8 mouse cellular contexts compared by ENCODE assay signal in the genomic region with DNA sequence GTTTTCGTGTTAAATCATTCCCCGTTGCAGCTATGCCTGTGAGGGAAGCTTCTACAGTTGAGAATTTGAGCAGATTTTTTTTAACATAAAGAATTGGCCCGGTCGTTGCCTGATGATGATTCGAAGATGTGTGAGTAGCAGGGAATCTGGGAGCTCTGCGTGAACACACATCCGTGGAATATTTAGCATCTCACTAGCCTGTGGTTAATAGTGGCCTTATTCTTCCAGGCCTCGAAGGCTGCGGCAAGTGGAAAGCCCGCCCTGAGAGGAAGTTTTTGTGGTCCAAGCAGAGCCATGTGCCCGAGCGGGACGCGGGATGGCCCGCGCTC. TPM values are rescaled to one million over a fixed set of nuclear protein-coding genes. Genes with fewer than 3 reads are reported as not detected.
DNase-seq lines count a peak whose midpoint lies in the region; ATAC-seq and TF ChIP-seq lines count a peak whose summit lies in the region.

No protein-coding gene starts in this region.

- peak overlapping the region; percentile 32 for H3K4me3 ChIP-seq in left cerebral cortex, adult 2 months
- peak overlapping the region; percentile 70 for H3K4me3 ChIP-seq in embryonic facial prominence, embryonic 14.5 days (ENCODE audit: low read depth, low read length)
- H3K4me3 ChIP-seq in intestine, embryonic 15.5 days (replicated peaks): peak overlapping the region; percentile 73
- peak overlapping the region; percentile 72 for H3K4me3 ChIP-seq in neural tube, embryonic 12.5 days

- 2% methylated on average over 16 of the region's 16 CpGs for WGBS in embryonic facial prominence, embryonic 14.5 days
- 2% methylated on average over 16 of the region's 16 CpGs for WGBS in intestine, embryonic 15.5 days
- WGBS in neural tube, embryonic 12.5 days: 4% methylated on average over 16 of the region's 16 CpGs

- DNase-seq in left cerebral cortex, adult 2 months (ENCODE audit: extremely low spot score in 1 of 2, low spot score in 2 of 2): no peak
- no peak for DNase-seq in left cerebral cortex, adult 9 months (ENCODE audit: low spot score in 2 of 2)
- peak; percentile 19 for DNase-seq in embryonic facial prominence, embryonic 14.5 days (ENCODE audit: low spot score)
- no peak for DNase-seq in embryo, embryonic 10 days (ENCODE audit: low spot score)
- DNase-seq in retina, postnatal 1 day: no peak
- DNase-seq in left cerebral cortex, adult 8-10 months (ENCODE audit: low spot score in 2 of 2): no peak

- no peak for TF ChIP-seq CTCF in left cerebral cortex, adult 2 months (IDR thresholded peaks at IDR 0.05)

- H3K27me3 ChIP-seq in embryonic facial prominence, embryonic 14.5 days (replicated peaks; ENCODE audit: control insufficient read depth, insufficient read depth, low read length): peaks cover 50% of the 10 kb centered on the region
- H3K27me3 ChIP-seq in intestine, embryonic 15.5 days (replicated peaks): peaks cover 50% of the 10 kb centered on the region
- H3K27me3 ChIP-seq in neural tube, embryonic 12.5 days (replicated peaks): peaks cover 33% of the 10 kb centered on the region

- peak overlapping the region; percentile 63; the same call in 1 of the 2 replicates for H3K9ac ChIP-seq in embryonic facial prominence, embryonic 14.5 days (ENCODE audit: low read depth, low read length)
- peak overlapping the region; percentile 40 for H3K9ac ChIP-seq in intestine, embryonic 15.5 days
- H3K9ac ChIP-seq in neural tube, embryonic 12.5 days: peak overlapping the region; percentile 65

- H3K36me3 ChIP-seq in embryonic facial prominence, embryonic 14.5 days (ENCODE audit: control insufficient read depth, insufficient read depth, low read length): no peaks in the 10 kb centered on the region
- no peaks in the 10 kb centered on the region for H3K36me3 ChIP-seq in intestine, embryonic 15.5 days
- H3K36me3 ChIP-seq in neural tube, embryonic 12.5 days: no peaks in the 10 kb centered on the region

- peaks cover 9% of the 10 kb centered on the region; the same call in 1 of the 2 replicates for H3K4me1 ChIP-seq in embryonic facial prominence, embryonic 14.5 days (ENCODE audit: control insufficient read depth, insufficient read depth, low read length)
- peaks cover 10% of the 10 kb centered on the region for H3K4me1 ChIP-seq in intestine, embryonic 15.5 days (replicated peaks)
- peaks cover 21% of the 10 kb centered on the region for H3K4me1 ChIP-seq in neural tube, embryonic 12.5 days

- ATAC-seq in embryonic facial prominence, embryonic 14.5 days (ENCODE audit: low read depth): 0 out of 2 replicates have a peak, but pooled peaks have one; percentile 3
- no peak for ATAC-seq in intestine, embryonic 15.5 days
- ATAC-seq in neural tube, embryonic 12.5 days (ENCODE audit: low FRiP score, low read depth): no peak

- H3K9me3 ChIP-seq in embryonic facial prominence, embryonic 14.5 days (ENCODE audit: control insufficient read depth, low read length): no peaks in the 10 kb centered on the region
- no peaks in the 10 kb centered on the region for H3K9me3 ChIP-seq in intestine, embryonic 15.5 days
- H3K9me3 ChIP-seq in neural tube, embryonic 12.5 days: no peaks in the 10 kb centered on the region

- intact Hi-C loops in left cerebral cortex, adult 2 months (cut with DNase I): no loop called here

- no peak overlapping the region for H3K27ac ChIP-seq in left cerebral cortex, adult 2 months
- no peak overlapping the region for H3K27ac ChIP-seq in embryonic facial prominence, embryonic 14.5 days (replicated peaks; ENCODE audit: low read depth, low read length)
- no peak overlapping the region for H3K27ac ChIP-seq in intestine, embryonic 15.5 days
- H3K27ac ChIP-seq in neural tube, embryonic 12.5 days: no peak overlapping the region

- H3K4me2 ChIP-seq in embryonic facial prominence, embryonic 14.5 days (ENCODE audit: low read depth, low read length): peak overlapping the region; percentile 98
- H3K4me2 ChIP-seq in intestine, embryonic 15.5 days (replicated peaks): peak overlapping the region; percentile 99
- peak overlapping the region; percentile 97 for H3K4me2 ChIP-seq in neural tube, embryonic 12.5 days (replicated peaks)

RNA-seq across cellular contexts. Expression of gene Usp44, which starts 2.0 kb away (rescaled TPM):
- not detected for total RNA-seq in left cerebral cortex, adult 2 months (2021)
- polyA plus RNA-seq in embryonic facial prominence, embryonic 14.5 days (2014; fragmentation: Nextera tagmentation; extraction: Ambion mirVana): 0.63 and 1.2 TPM in 2 replicates
- polyA plus RNA-seq in intestine, embryonic 15.5 days (2015; fragmentation: Nextera tagmentation; extraction: Ambion mirVana): 0.38 and 0.43 TPM in 2 replicates
- 3.4 and 3.9 TPM in 2 replicates for polyA plus RNA-seq in neural tube, embryonic 12.5 days (2016; fragmentation: Nextera tagmentation; extraction: Ambion mirVana)
- total RNA-seq in left cerebral cortex, adult 8-10 months (2022): not detected
